Mouse (Mus musculus): Measurements from ENCODE around the gene Alad. TPM values are rescaled to one million over a fixed set of nuclear protein-coding genes. Genes with fewer than 3 reads are reported as not detected.

Gene Alad
- polyA plus RNA-seq, 1 experiment from 2014 or later: 75.2 TPM

DNA sequence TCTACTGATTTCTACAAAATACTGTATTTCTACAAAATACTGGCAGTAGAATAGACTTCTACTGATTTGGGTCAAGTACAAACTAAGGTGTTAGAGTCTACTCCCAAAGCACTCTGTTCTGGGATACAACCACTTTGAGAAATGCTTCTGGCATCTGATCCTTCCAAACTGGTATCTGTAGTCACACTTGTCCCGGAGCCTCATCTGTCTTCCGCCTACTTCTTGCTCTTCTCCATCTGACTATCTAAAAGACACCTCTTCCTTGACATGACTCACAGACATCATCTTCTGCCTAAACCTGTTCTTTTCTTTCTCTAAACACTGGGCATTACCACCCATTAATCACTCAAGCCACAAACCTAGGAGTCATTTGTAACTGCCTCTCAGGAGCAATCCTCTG is 47.6 kb downstream of the Alad start:
- Histone ChIP-seq H3K9me3 (ENCODE audit: control insufficient read depth, low read length) (no peaks in the 10 kb centered on the region), H3K4me1 (replicated peaks; ENCODE audit: control insufficient read depth, insufficient read depth, low read length) (no peaks in the 10 kb centered on the region), H3K4me3 (replicated peaks; ENCODE audit: low read length) (no peak overlapping the region), H3K27me3 (ENCODE audit: control insufficient read depth, insufficient read depth, low read length) (no peaks in the 10 kb centered on the region), H3K36me3 (replicated peaks; ENCODE audit: control insufficient read depth, insufficient read depth) (no peaks in the 10 kb centered on the region), H3K4me2 (replicated peaks) (no peak overlapping the region), H3K9ac (no peak overlapping the region), H3K27ac (no peak overlapping the region)
- WGBS: 98% methylated on average over 2 of the region's 2 CpGs
- DNase-seq (ENCODE audit: low spot score): no peak
- ATAC-seq (ENCODE audit: low FRiP score): no peak

DNA sequence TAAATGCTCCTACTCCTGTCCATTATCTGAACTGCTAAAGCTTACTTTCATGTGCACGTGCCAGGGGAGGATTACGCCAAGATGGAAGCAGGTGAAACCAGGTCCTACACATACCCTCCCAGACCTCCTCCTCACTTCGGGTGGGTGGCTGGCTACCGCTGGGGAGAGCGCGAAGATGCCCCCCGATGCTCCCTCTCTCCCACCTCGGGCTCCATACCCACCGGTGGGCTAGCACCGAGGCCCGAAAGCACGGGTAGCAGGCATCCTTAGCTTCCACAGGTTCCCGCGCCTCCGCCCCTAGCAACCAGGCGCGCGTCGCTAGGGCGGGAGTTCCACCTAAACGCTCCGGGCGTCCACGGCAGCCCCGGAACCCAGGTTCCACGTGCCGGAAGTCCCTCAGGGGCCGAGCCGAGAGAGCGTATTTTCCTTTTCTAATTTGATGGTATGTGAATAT is 49.1 kb downstream of the Alad start, which contains the start of gene Wdr31:
Gene Wdr31 (minus strand): TSS at position 299 of the 454 bp plus-strand sequence.
- Histone ChIP-seq H3K36me3 (replicated peaks; ENCODE audit: control insufficient read depth, insufficient read depth) (no peaks in the 10 kb centered on the region), H3K27ac (peak within 1 kb of the TSS; percentile 41; the same call in 1 of the 2 replicates), H3K4me1 (replicated peaks; ENCODE audit: control insufficient read depth, insufficient read depth, low read length) (no peaks in the 10 kb centered on the region), H3K4me3 (replicated peaks; ENCODE audit: low read length) (peak within 1 kb of the TSS; percentile 52), H3K27me3 (ENCODE audit: control insufficient read depth, insufficient read depth, low read length) (no peaks in the 10 kb centered on the region), H3K4me2 (replicated peaks) (peak within 1 kb of the TSS; percentile 67), H3K9me3 (ENCODE audit: control insufficient read depth, low read length) (no peaks in the 10 kb centered on the region), H3K9ac (peak within 1 kb of the TSS; percentile 69)
- WGBS: under 1% methylated on average over 30 of the region's 30 CpGs
- peak; percentile 97 for ATAC-seq (ENCODE audit: low FRiP score)
- peak; percentile 86 for DNase-seq (ENCODE audit: low spot score)

DNA sequence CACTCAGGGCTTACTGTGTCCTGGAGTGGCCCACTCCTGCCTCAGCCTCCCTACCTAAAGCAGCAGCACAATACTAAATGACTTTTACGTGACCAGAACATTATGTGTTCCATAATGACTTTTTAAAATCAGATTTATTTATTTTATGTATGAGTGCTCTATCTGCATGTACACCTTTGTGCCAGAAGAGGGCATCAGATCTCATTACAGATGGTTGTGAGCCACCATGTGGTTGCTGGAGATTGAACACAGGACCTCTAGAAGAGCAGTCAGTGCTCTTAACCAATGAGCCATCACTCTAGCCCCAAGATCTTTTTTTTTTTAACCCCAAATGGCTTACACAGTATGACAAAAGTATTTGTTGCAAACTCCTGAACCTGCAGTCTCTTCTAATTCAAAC is 51.6 kb downstream of the Alad start:
- no peaks in the 10 kb centered on the region for H3K9me3 ChIP-seq (ENCODE audit: control insufficient read depth, low read length)
- H3K4me1 ChIP-seq (replicated peaks; ENCODE audit: control insufficient read depth, insufficient read depth, low read length): no peaks in the 10 kb centered on the region
- H3K9ac ChIP-seq: no peak overlapping the region
- no peaks in the 10 kb centered on the region for H3K27me3 ChIP-seq (ENCODE audit: control insufficient read depth, insufficient read depth, low read length)
- H3K36me3 ChIP-seq (replicated peaks; ENCODE audit: control insufficient read depth, insufficient read depth): no peaks in the 10 kb centered on the region
- H3K27ac ChIP-seq: no peak overlapping the region
- ATAC-seq (ENCODE audit: low FRiP score) (no peak), DNase-seq (ENCODE audit: low spot score) (no peak)
- no peak overlapping the region for H3K4me2 ChIP-seq (replicated peaks)
- H3K4me3 ChIP-seq (replicated peaks; ENCODE audit: low read length): no peak overlapping the region
- 100% methylated on average over 1 of the region's 1 CpGs for WGBS

DNA sequence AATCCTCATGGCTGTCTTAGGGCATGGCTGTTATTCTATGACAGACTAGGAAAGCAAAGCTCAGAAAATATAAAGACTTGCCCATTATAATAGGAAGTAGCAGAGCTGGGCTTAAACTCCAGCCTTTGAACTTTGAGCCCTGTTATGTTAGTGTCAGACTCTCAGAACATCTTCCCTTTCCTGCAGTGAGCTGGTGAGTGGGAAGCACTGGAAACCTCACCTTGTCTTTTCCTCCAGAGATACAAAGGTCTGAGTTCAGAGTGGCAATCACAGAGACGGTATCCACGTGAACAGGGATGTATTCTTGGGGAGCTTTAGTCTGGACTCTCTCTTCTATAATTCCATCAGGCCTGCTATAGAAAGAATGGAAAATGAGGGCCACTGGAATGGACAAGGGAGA is 56.6 kb downstream of the Alad start:
- Histone ChIP-seq H3K4me3 (replicated peaks; ENCODE audit: low read length) (no peak overlapping the region), H3K9ac (no peak overlapping the region), H3K27me3 (ENCODE audit: control insufficient read depth, insufficient read depth, low read length) (no peaks in the 10 kb centered on the region), H3K4me1 (replicated peaks; ENCODE audit: control insufficient read depth, insufficient read depth, low read length) (no peaks in the 10 kb centered on the region), H3K27ac (no peak overlapping the region), H3K4me2 (replicated peaks) (no peak overlapping the region), H3K36me3 (replicated peaks; ENCODE audit: control insufficient read depth, insufficient read depth) (peaks cover 16% of the 10 kb centered on the region; the same call in 1 of the 2 replicates), H3K9me3 (ENCODE audit: control insufficient read depth, low read length) (no peaks in the 10 kb centered on the region)
- 77% methylated on average over 2 of the region's 2 CpGs for WGBS
- no peak for ATAC-seq (ENCODE audit: low FRiP score)
- DNase-seq (ENCODE audit: low spot score): no peak

DNA sequence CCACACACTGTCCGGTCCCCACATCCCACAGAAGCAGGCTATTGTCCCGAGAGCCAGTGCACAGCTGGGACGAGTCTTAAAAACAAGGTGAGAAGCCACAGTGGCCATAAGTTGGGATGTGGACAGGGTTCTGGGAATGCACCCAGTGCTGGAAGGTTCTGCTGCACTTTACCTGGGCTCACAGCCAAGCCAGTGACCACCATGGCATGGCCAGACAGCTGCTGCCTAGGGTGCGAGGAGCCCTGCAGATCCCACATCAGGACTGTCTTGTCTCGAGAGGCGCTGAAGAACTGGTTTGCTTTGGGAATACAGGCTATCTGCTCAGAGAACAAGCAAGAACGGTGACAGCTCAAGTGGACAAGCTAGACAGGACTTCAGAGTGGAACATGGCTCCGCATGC is 59.4 kb downstream of the Alad start:
- ATAC-seq (ENCODE audit: low FRiP score): no peak
- 94% methylated on average over 8 of the region's 8 CpGs for WGBS
- no peaks in the 10 kb centered on the region for H3K27me3 ChIP-seq (ENCODE audit: control insufficient read depth, insufficient read depth, low read length)

More for the DNA sequence above, 59.4 kb downstream of the Alad start:
- Histone ChIP-seq H3K4me1 (replicated peaks; ENCODE audit: control insufficient read depth, insufficient read depth, low read length) (no peaks in the 10 kb centered on the region), H3K36me3 (replicated peaks; ENCODE audit: control insufficient read depth, insufficient read depth) (peaks cover 16% of the 10 kb centered on the region; the same call in 1 of the 2 replicates), H3K4me3 (replicated peaks; ENCODE audit: low read length) (no peak overlapping the region), H3K4me2 (replicated peaks) (no peak overlapping the region), H3K27ac (no peak overlapping the region), H3K9ac (no peak overlapping the region), H3K9me3 (ENCODE audit: control insufficient read depth, low read length) (no peaks in the 10 kb centered on the region)
- DNase-seq (ENCODE audit: low spot score): no peak

Other genes starting within 250 kb of the Alad start
- gene Fkbp15, start 159.4 kb downstream of the Alad start, polyA plus RNA-seq (2014; fragmentation: Nextera tagmentation; extraction: Ambion mirVana): 23.5 and 24.3 TPM in 2 replicates
- 47.1 and 48.9 TPM in 2 replicates for gene Slc31a1, start 159.2 kb downstream of the Alad start, polyA plus RNA-seq (2014; fragmentation: Nextera tagmentation; extraction: Ambion mirVana)
- gene Cdc26, start 111.3 kb downstream of the Alad start, polyA plus RNA-seq (2014; fragmentation: Nextera tagmentation; extraction: Ambion mirVana): 83.1 and 95.1 TPM in 2 replicates
- 15.0 and 16.1 TPM in 2 replicates for gene Prpf4, start 111.1 kb downstream of the Alad start, polyA plus RNA-seq (2014; fragmentation: Nextera tagmentation; extraction: Ambion mirVana)
- not detected in 2 replicates for gene Rnf183, start 84.7 kb downstream of the Alad start, polyA plus RNA-seq (2014; fragmentation: Nextera tagmentation; extraction: Ambion mirVana)
- gene Wdr31, start 49.0 kb downstream of the Alad start, polyA plus RNA-seq (2014; fragmentation: Nextera tagmentation; extraction: Ambion mirVana): 9.8 and 13.5 TPM in 2 replicates
- gene Bspry, start 39.9 kb downstream of the Alad start, polyA plus RNA-seq (2014; fragmentation: Nextera tagmentation; extraction: Ambion mirVana): 0.86 and 1.2 TPM in 2 replicates
- 11.7 and 13.3 TPM in 2 replicates for gene Hdhd3, start 16.5 kb downstream of the Alad start, polyA plus RNA-seq (2014; fragmentation: Nextera tagmentation; extraction: Ambion mirVana)
- 52.7 and 58.3 TPM in 2 replicates for gene Pole3, start 5.2 kb upstream of the Alad start, polyA plus RNA-seq (2014; fragmentation: Nextera tagmentation; extraction: Ambion mirVana)
- 0.24 and 0.76 TPM in 2 replicates for gene 4933430I17Rik, start 5.5 kb upstream of the Alad start, polyA plus RNA-seq (2014; fragmentation: Nextera tagmentation; extraction: Ambion mirVana)
- gene Rgs3, start 39.9 kb upstream of the Alad start, polyA plus RNA-seq (2014; fragmentation: Nextera tagmentation; extraction: Ambion mirVana): 35.2 and 42.9 TPM in 2 replicates